Mouse (Mus musculus): ENCODE results near the gene Rps19bp1.

DNA sequence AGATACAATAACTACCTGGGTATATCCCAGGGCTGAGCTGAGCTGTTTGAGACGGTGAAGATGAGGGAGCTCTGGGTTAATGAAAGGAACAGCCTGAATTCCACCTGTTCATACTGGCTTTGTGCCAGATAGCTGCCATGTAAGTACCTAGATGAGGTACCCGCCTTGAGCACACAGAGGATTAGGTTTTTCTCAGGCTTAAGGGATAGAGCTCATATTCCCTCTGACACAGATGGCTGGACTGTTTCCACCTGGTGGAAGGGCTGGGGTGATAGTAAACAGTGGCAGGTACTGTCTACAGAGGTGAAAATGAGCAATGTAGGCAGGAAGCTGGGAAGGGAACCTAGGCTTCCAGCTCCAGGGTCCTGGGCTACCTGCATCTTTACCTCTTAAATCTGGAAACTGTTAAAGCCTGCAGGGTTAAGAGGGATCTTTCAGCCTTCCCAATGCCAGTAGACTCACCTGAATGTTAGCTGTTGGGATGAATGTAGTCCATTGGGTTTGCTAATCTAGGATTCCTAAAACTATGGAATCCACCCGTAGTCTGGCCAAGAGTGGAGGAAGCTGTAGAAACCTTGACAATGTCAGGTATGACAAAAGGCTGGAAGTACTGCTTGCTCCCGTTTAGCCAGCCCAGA is 6.4 kb downstream of the Rps19bp1 start:
- 0 out of 2 replicates have a peak, but pooled peaks have one; percentile 24 for TF ChIP-seq POLR2A (IDR thresholded peaks at IDR 0.05; ENCODE audit: extremely low read depth, insufficient read depth, low read length)
- TF ChIP-seq CTCF (IDR thresholded peaks at IDR 0.05; ENCODE audit: extremely low read depth, insufficient read depth, low read length): no peak

Measured in cortical plate, adult 2 months (tissue).